Comparison of ENCODE assay signal across 8 mouse cellular contexts in genomic region chrX:48462754-48463507, GRCm38 (mm10). TPM values are rescaled to one million over a fixed set of nuclear protein-coding genes. Genes with fewer than 3 reads are reported as not detected.
A peak's percentile ranks its signal among the peaks of the same experiment; 100 is the strongest.
DNase-seq lines count a peak whose midpoint lies in the region; ATAC-seq lines count a peak whose summit lies in the region.

TSS of gene Elf4 (minus strand) at chrX:48463132.

- no peaks in the 10 kb centered on the region for H3K9me3 ChIP-seq in embryonic facial prominence, embryonic 13.5 days
- H3K9me3 ChIP-seq in heart, embryonic 13.5 days = no peaks in the 10 kb centered on the region
- no peaks in the 10 kb centered on the region for H3K9me3 ChIP-seq in kidney, embryonic 16.5 days (ENCODE audit: low read length)
- H3K9me3 ChIP-seq in liver, embryonic 13.5 days (replicated peaks) = no peaks in the 10 kb centered on the region
- H3K9me3 ChIP-seq in stomach, embryonic 16.5 days (replicated peaks; ENCODE audit: control insufficient read depth, low read length) = no peaks in the 10 kb centered on the region

- ATAC-seq in embryonic facial prominence, embryonic 13.5 days (ENCODE audit: insufficient number of reproducible peaks, insufficient read depth, low FRiP score, low TSS enrichment, low read depth) = peak; percentile 76; the same call in 1 of the 2 replicates
- ATAC-seq in heart, embryonic 13.5 days (ENCODE audit: extremely low read depth, insufficient number of reproducible peaks, low FRiP score, low TSS enrichment) = peak; percentile 56; the same call in 1 of the 2 replicates
- peak; percentile 90 for ATAC-seq in kidney, embryonic 16.5 days (ENCODE audit: low FRiP score, low TSS enrichment)
- peak; percentile 70; the same call in 1 of the 2 replicates for ATAC-seq in liver, embryonic 13.5 days (ENCODE audit: low read depth)
- ATAC-seq in stomach, embryonic 16.5 days (ENCODE audit: insufficient read depth, low FRiP score) = peak; percentile 86

- peak within 1 kb of the TSS; percentile 67 for H3K9ac ChIP-seq in embryonic facial prominence, embryonic 13.5 days
- H3K9ac ChIP-seq in heart, embryonic 13.5 days = peak within 1 kb of the TSS; percentile 78
- H3K9ac ChIP-seq in kidney, embryonic 16.5 days (replicated peaks; ENCODE audit: low read length) = peak within 1 kb of the TSS; percentile 63
- peak within 1 kb of the TSS; percentile 55 for H3K9ac ChIP-seq in liver, embryonic 13.5 days
- H3K9ac ChIP-seq in stomach, embryonic 16.5 days (ENCODE audit: low read length) = peak within 1 kb of the TSS; percentile 70

- peak within 1 kb of the TSS; percentile 7; the same call in 1 of the 2 replicates for H3K27ac ChIP-seq in embryonic facial prominence, embryonic 13.5 days
- H3K27ac ChIP-seq in heart, embryonic 13.5 days (replicated peaks) = no peak within 1 kb of the TSS; the same call in 1 of the 2 replicates
- no peak within 1 kb of the TSS for H3K27ac ChIP-seq in kidney, embryonic 16.5 days (ENCODE audit: low read length)
- no peak within 1 kb of the TSS for H3K27ac ChIP-seq in liver, embryonic 13.5 days
- no peak within 1 kb of the TSS for H3K27ac ChIP-seq in stomach, embryonic 16.5 days (ENCODE audit: low read length)

- H3K27me3 ChIP-seq in embryonic facial prominence, embryonic 13.5 days = no peaks in the 10 kb centered on the region
- H3K27me3 ChIP-seq in heart, embryonic 13.5 days (replicated peaks) = no peaks in the 10 kb centered on the region
- peaks cover 3% of the 10 kb centered on the region; the same call in 1 of the 2 replicates for H3K27me3 ChIP-seq in kidney, embryonic 16.5 days (ENCODE audit: insufficient read depth, low read length)
- 0 out of 2 replicates have a peak, but pooled peaks cover 3% of the 10 kb centered on the region for H3K27me3 ChIP-seq in liver, embryonic 13.5 days
- H3K27me3 ChIP-seq in stomach, embryonic 16.5 days (ENCODE audit: control insufficient read depth, insufficient read depth, low read length) = peaks cover 3% of the 10 kb centered on the region; the same call in 1 of the 2 replicates

- H3K4me1 ChIP-seq in embryonic facial prominence, embryonic 13.5 days = no peaks in the 10 kb centered on the region
- peaks cover 15% of the 10 kb centered on the region; the same call in 1 of the 2 replicates for H3K4me1 ChIP-seq in heart, embryonic 13.5 days
- no peaks in the 10 kb centered on the region for H3K4me1 ChIP-seq in kidney, embryonic 16.5 days (ENCODE audit: insufficient read depth, low read length)
- H3K4me1 ChIP-seq in liver, embryonic 13.5 days (replicated peaks) = 0 out of 2 replicates have a peak, but pooled peaks cover 7% of the 10 kb centered on the region
- no peaks in the 10 kb centered on the region for H3K4me1 ChIP-seq in stomach, embryonic 16.5 days (ENCODE audit: control insufficient read depth, insufficient read depth, low read length)

- 14% methylated on average over 38 of the region's 38 CpGs for WGBS in embryonic facial prominence, embryonic 13.5 days
- WGBS in heart, embryonic 13.5 days = 10% methylated on average over 38 of the region's 38 CpGs
- 25% methylated on average over 37 of the region's 38 CpGs for WGBS in kidney, embryonic 16.5 days
- WGBS in liver, embryonic 13.5 days (ENCODE audit: insufficient replicate concordance) = 13% methylated on average over 38 of the region's 38 CpGs
- 15% methylated on average over 38 of the region's 38 CpGs for WGBS in stomach, embryonic 16.5 days

- peak within 1 kb of the TSS; percentile 43 for H3K4me3 ChIP-seq in embryonic facial prominence, embryonic 13.5 days
- peak within 1 kb of the TSS; percentile 50 for H3K4me3 ChIP-seq in heart, embryonic 13.5 days
- peak within 1 kb of the TSS; percentile 42 for H3K4me3 ChIP-seq in kidney, embryonic 16.5 days (ENCODE audit: low read length)
- H3K4me3 ChIP-seq in liver, embryonic 13.5 days (replicated peaks) = peak within 1 kb of the TSS; percentile 46
- peak within 1 kb of the TSS; percentile 45 for H3K4me3 ChIP-seq in stomach, embryonic 16.5 days (replicated peaks; ENCODE audit: low read length)

- H3K4me2 ChIP-seq in embryonic facial prominence, embryonic 13.5 days = peak within 1 kb of the TSS; percentile 64
- H3K4me2 ChIP-seq in heart, embryonic 13.5 days = peak within 1 kb of the TSS; percentile 76
- peak within 1 kb of the TSS; percentile 65 for H3K4me2 ChIP-seq in kidney, embryonic 16.5 days (replicated peaks; ENCODE audit: low read depth, low read length)
- peak within 1 kb of the TSS; percentile 67 for H3K4me2 ChIP-seq in liver, embryonic 13.5 days
- peak within 1 kb of the TSS; percentile 65 for H3K4me2 ChIP-seq in stomach, embryonic 16.5 days (ENCODE audit: low read depth, low read length)

- H3K36me3 ChIP-seq in embryonic facial prominence, embryonic 13.5 days = no peaks in the 10 kb centered on the region
- H3K36me3 ChIP-seq in heart, embryonic 13.5 days = no peaks in the 10 kb centered on the region
- no peaks in the 10 kb centered on the region for H3K36me3 ChIP-seq in kidney, embryonic 16.5 days (ENCODE audit: insufficient read depth, low read length)
- H3K36me3 ChIP-seq in liver, embryonic 13.5 days = no peaks in the 10 kb centered on the region
- H3K36me3 ChIP-seq in stomach, embryonic 16.5 days (ENCODE audit: control insufficient read depth, insufficient read depth, low read length) = no peaks in the 10 kb centered on the region

- peak; percentile 76 to 79 for DNase-seq in B cell, adult 2 months
- peak; percentile 33 for DNase-seq in adrenal gland, adult 8-10 months
- DNase-seq in liver, embryonic 13.5 days = peak; percentile 43
- peak; percentile 86 for DNase-seq in neural tube, embryonic 10.5 days (ENCODE audit: extremely low spot score, low spot score)

RNA-seq across cellular contexts. Expression of gene Elf4, which starts in this region (rescaled TPM):
- 10 to 100 TPM; 11.1 to 18.4 (median 13.9) TPM for total RNA-seq in adrenal gland, adult 8-10 months (2022)
- polyA plus RNA-seq in embryonic facial prominence, embryonic 13.5 days (2015; fragmentation: Nextera tagmentation; extraction: Ambion mirVana) = 4.5 and 5.2 TPM in 2 replicates
- 9.2 and 10.3 TPM in 2 replicates for polyA plus RNA-seq in heart, embryonic 13.5 days (2015; fragmentation: Nextera tagmentation; extraction: Ambion mirVana)
- 5.1 and 5.8 TPM in 2 replicates for polyA plus RNA-seq in kidney, embryonic 16.5 days (2015; fragmentation: Nextera tagmentation; extraction: Ambion mirVana)
- polyA plus RNA-seq in liver, embryonic 13.5 days (2015; fragmentation: Nextera tagmentation; extraction: Ambion mirVana) = 1.8 and 2.2 TPM in 2 replicates
- 9.1 and 9.3 TPM in 2 replicates for polyA plus RNA-seq in stomach, embryonic 16.5 days (2015; fragmentation: Nextera tagmentation; extraction: Ambion mirVana)

Comparison
In these comparisons a context has a peak if more than half of its experiments do, and no peak if none do; other contexts are left out.
1. DNase-seq: peak in every context shown above with its lines; median percentile 86 in neural tube, embryonic 10.5 days; 78 in B cell, adult 2 months; 43 in liver, embryonic 13.5 days; 33 in adrenal gland, adult 8-10 months.